Comparison of ENCODE assay signal across 30 mouse cellular contexts in the genomic region with DNA sequence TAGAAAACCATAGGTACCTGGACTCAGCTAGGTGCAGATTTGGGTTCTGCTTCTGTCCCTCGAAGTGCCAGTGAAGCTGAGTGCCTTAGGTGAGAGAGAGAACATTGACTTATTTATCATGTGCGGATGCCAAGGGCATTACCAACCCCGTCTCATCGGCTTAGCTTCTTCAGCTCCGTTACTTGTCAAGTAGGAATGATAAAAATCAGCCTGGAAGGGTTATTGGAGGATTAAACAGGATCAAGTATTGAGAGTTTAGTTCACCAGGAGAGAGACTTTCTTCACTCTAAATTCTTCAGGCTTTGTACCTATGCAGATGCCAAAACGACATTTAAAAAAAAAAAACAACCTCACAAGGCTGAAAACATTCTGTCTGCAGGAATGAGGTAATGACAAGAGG. TPM values are rescaled to one million over a fixed set of nuclear protein-coding genes. Genes with fewer than 3 reads are reported as not detected.
A peak's percentile ranks its signal among the peaks of the same experiment; 100 is the strongest.
DNase-seq lines count a peak whose midpoint lies in the region; ATAC-seq and TF ChIP-seq lines count a peak whose summit lies in the region.
"Had no signal": no experiment of that assay in that cellular context is flagged by ENCODE, and none has a peak within 500 bp of the region (broad histone marks: within the 10 kb centered on the region; RNA-seq: fewer than 3 reads in every experiment).

No protein-coding gene starts in this region.

- no peak overlapping the region for H3K4me2 ChIP-seq in heart, embryonic 13.5 days
- H3K4me2 ChIP-seq: embryonic facial prominence, embryonic 13.5 days; embryonic facial prominence, embryonic 15.5 days; forebrain, embryonic 13.5 days; forebrain, embryonic 15.5 days had no signal

- H3K4me1 ChIP-seq in heart, embryonic 13.5 days, result peaks cover 23% of the 10 kb centered on the region
- H3K4me1 ChIP-seq: embryonic facial prominence, embryonic 13.5 days; embryonic facial prominence, embryonic 15.5 days; forebrain, embryonic 13.5 days; forebrain, embryonic 15.5 days had no signal

- WGBS in heart, embryonic 13.5 days, result 60% methylated on average over 6 of the region's 6 CpGs

- 0 out of 2 replicates have a peak overlapping the region, but pooled peaks have one; percentile 5 for H3K9ac ChIP-seq in heart, embryonic 13.5 days
- H3K9ac ChIP-seq: embryonic facial prominence, embryonic 13.5 days; embryonic facial prominence, embryonic 15.5 days; forebrain, embryonic 13.5 days; forebrain, embryonic 15.5 days had no signal

- no peaks in the 10 kb centered on the region for H3K36me3 ChIP-seq in heart, embryonic 13.5 days
- H3K36me3 ChIP-seq: embryonic facial prominence, embryonic 13.5 days; embryonic facial prominence, embryonic 15.5 days; forebrain, embryonic 15.5 days; G1E had no signal

- no peak overlapping the region for H3K4me3 ChIP-seq in gastrocnemius, adult 2 months
- H3K4me3 ChIP-seq in heart, embryonic 13.5 days, result no peak overlapping the region
- H3K4me3 ChIP-seq: embryonic facial prominence, embryonic 13.5 days; embryonic facial prominence, embryonic 15.5 days; erythroblast, embryonic 14.5 days; forebrain, embryonic 13.5 days; forebrain, embryonic 15.5 days had no signal

- no peak for ATAC-seq in heart, embryonic 13.5 days (ENCODE audit: extremely low read depth, insufficient number of reproducible peaks, low FRiP score, low TSS enrichment)
- ATAC-seq: activated CD4-positive, CD25-positive, alpha-beta regulatory T cell, adult 4 months; CD4-positive, CD25-positive, alpha-beta regulatory T cell, adult 4 months; forebrain, embryonic 13.5 days; forebrain, embryonic 15.5 days had no signal

- intact Hi-C loops in gastrocnemius, adult 2 months (cut with DNase I), result no loop called here
- intact Hi-C loops in gastrocnemius, postnatal 14 days (cut with DNase I; ENCODE audit: low total_unique reads), result no loop called here
- intact Hi-C loops in heart, postnatal 36 days (cut with DNase I), result no loop called here
- intact Hi-C loops in left cerebral cortex, postnatal 36 days (cut with DNase I), result no loop called here

- TF ChIP-seq CTCF in gastrocnemius, adult 2 months (IDR thresholded peaks at IDR 0.05), result no peak

- H3K27ac ChIP-seq in gastrocnemius, adult 2 months, result peak overlapping the region; percentile 38; the same call in 1 of the 2 replicates
- no peak overlapping the region for H3K27ac ChIP-seq in heart, embryonic 13.5 days (replicated peaks)
- H3K27ac ChIP-seq: embryonic facial prominence, embryonic 13.5 days; embryonic facial prominence, embryonic 15.5 days; forebrain, embryonic 13.5 days; forebrain, embryonic 15.5 days had no signal

- H3K9me3 ChIP-seq in heart, embryonic 13.5 days, result no peaks in the 10 kb centered on the region
- H3K9me3 ChIP-seq: embryonic facial prominence, embryonic 13.5 days; embryonic facial prominence, embryonic 15.5 days; forebrain, embryonic 13.5 days; forebrain, embryonic 15.5 days; G1E had no signal

- peaks cover 7% of the 10 kb centered on the region for H3K27me3 ChIP-seq in heart, embryonic 13.5 days (replicated peaks)
- H3K27me3 ChIP-seq: embryonic facial prominence, embryonic 13.5 days; embryonic facial prominence, embryonic 15.5 days; forebrain, embryonic 13.5 days; forebrain, embryonic 15.5 days; Patski had no signal

- no peak for DNase-seq in gastrocnemius, adult 2 months
- no peak for DNase-seq in gastrocnemius, postnatal 14 days
- no peak for DNase-seq in heart, postnatal 36 days
- peak; percentile 14 for DNase-seq in retina, postnatal 7 days (ENCODE audit: low read depth, low spot score)
- DNase-seq in retina, postnatal 1 day, result no peak
- peak; percentile 97 for DNase-seq in fat pad, adult 2 months (ENCODE audit: extremely low read depth, low read depth, low spot score)
- DNase-seq in left cerebral cortex, postnatal 36 days (ENCODE audit: low spot score in 2 of 2), result no peak
- DNase-seq: adrenal gland, adult 8-10 months; adrenal gland, postnatal 14 days; adrenal gland, postnatal 36 days; B cell, adult 2 months; cerebellum, adult 11 months; cerebellum, adult 18-20 months; cerebellum, adult 8-10 months; cerebellum, adult 9-11 months; cerebellum, postnatal 14 days; cerebellum, postnatal 36 days; embryo, embryonic 11 days had no signal

RNA-seq across cellular contexts. Expression of a gene that starts 6.0 kb away (rescaled TPM):
- total RNA-seq in gastrocnemius, adult 2 months (2021), result 1 to 10 TPM; 4.5 to 5.3 TPM
- 1 to 10 TPM; 2.7 to 3.3 TPM for total RNA-seq in gastrocnemius, postnatal 14 days (2021)
- 1.2 and 1.4 TPM in 2 replicates for polyA plus RNA-seq in heart, embryonic 13.5 days (2015; fragmentation: Nextera tagmentation; extraction: Ambion mirVana)
- 1 to 10 TPM; 2.9 to 3.7 TPM for total RNA-seq in heart, postnatal 36 days (2021)
- total RNA-seq in left cerebral cortex, postnatal 36 days (2021), result under 1 TPM; 0.59 to 0.95 TPM
- total RNA-seq: CH12.LX; common myeloid progenitor, adult 5-6 weeks had no signal
- polyA plus RNA-seq: activated CD4-positive, CD25-positive, alpha-beta regulatory T cell, adult 4 months; erythroblast, embryonic 14.5 days; G1E had no signal

RNA-seq across cellular contexts. Expression of a gene that starts 17.0 kb away (rescaled TPM):
- total RNA-seq in gastrocnemius, adult 2 months (2021), result 100 to 1,000 TPM; 282 to 343 TPM
- 100 to 1,000 TPM; 220 to 243 TPM for total RNA-seq in gastrocnemius, postnatal 14 days (2021)
- polyA plus RNA-seq in heart, embryonic 13.5 days (2015; fragmentation: Nextera tagmentation; extraction: Ambion mirVana), result 313 and 356 TPM in 2 replicates
- total RNA-seq in heart, postnatal 36 days (2021), result 100 to 1,000 TPM; 366 to 397 TPM
- 100 to 1,000 TPM; 148 to 171 TPM for total RNA-seq in left cerebral cortex, postnatal 36 days (2021)

RNA-seq across cellular contexts. Expression of a gene that starts 44.5 kb away (rescaled TPM):
- total RNA-seq in gastrocnemius, adult 2 months (2021), result 100 to 1,000 TPM; 139 to 152 TPM
- total RNA-seq in gastrocnemius, postnatal 14 days (2021), result 100 to 1,000 TPM; 223 to 271 TPM
- polyA plus RNA-seq in heart, embryonic 13.5 days (2015; fragmentation: Nextera tagmentation; extraction: Ambion mirVana), result 27.5 and 30.8 TPM in 2 replicates
- 1 to 10 TPM; 3.0 to 3.2 TPM for total RNA-seq in heart, postnatal 36 days (2021)
- total RNA-seq in left cerebral cortex, postnatal 36 days (2021), result 100 to 1,000 TPM; 170 to 221 TPM
- polyA plus RNA-seq: activated CD4-positive, CD25-positive, alpha-beta regulatory T cell, adult 4 months; erythroblast, embryonic 14.5 days; G1E had no signal

RNA-seq across cellular contexts. Expression of a gene that starts 46.7 kb away (rescaled TPM):
- total RNA-seq in gastrocnemius, adult 2 months (2021), result 10 to 100 TPM; 11.9 to 15.8 TPM
- total RNA-seq in gastrocnemius, postnatal 14 days (2021), result 10 to 100 TPM; 10.4 TPM
- polyA plus RNA-seq in heart, embryonic 13.5 days (2015; fragmentation: Nextera tagmentation; extraction: Ambion mirVana), result 52.8 and 57.5 TPM in 2 replicates
- 10 to 100 TPM; 20.5 to 26.7 TPM for total RNA-seq in heart, postnatal 36 days (2021)
- total RNA-seq in left cerebral cortex, postnatal 36 days (2021), result 10 to 100 TPM; 48.2 to 64.4 TPM

Comparison
In these comparisons a context has a peak if more than half of its experiments do, and no peak if none do; other contexts are left out.
1. DNase-seq: peak in retina, postnatal 7 days (single experiment) and fat pad, adult 2 months (single experiment); none in gastrocnemius, adult 2 months (single experiment), gastrocnemius, postnatal 14 days (single experiment), heart, postnatal 36 days (0 of 2), retina, postnatal 1 day (single experiment) and left cerebral cortex, postnatal 36 days (0 of 2).
2. RNA of a gene that starts 44.5 kb away (total RNA-seq): 223 to 271 TPM in gastrocnemius, postnatal 14 days, 170 to 221 TPM in left cerebral cortex, postnatal 36 days and 139 to 152 TPM in gastrocnemius, adult 2 months; 3.0 to 3.2 TPM in heart, postnatal 36 days; every median in the first group is over 10 times any median in the second.